7 mouse cellular contexts compared by ENCODE assay signal in genomic region chr3:130730189-130730653, GRCm38 (mm10). TPM values are rescaled to one million over a fixed set of nuclear protein-coding genes. Genes with fewer than 3 reads are reported as not detected.
DNase-seq lines count a peak whose midpoint lies in the region; ATAC-seq lines count a peak whose summit lies in the region.

Gene Rpl34 (minus strand): TSS chr3:130730398.

- no peaks in the 10 kb centered on the region for H3K27me3 ChIP-seq in intestine, embryonic 16.5 days (replicated peaks; ENCODE audit: control insufficient read depth, insufficient read depth, low read length)
- no peaks in the 10 kb centered on the region for H3K27me3 ChIP-seq in midbrain, embryonic 11.5 days (ENCODE audit: control insufficient read depth, insufficient read depth, low read length)

- peaks cover 16% of the 10 kb centered on the region for H3K36me3 ChIP-seq in intestine, embryonic 16.5 days (ENCODE audit: control insufficient read depth, insufficient read depth, low read length)
- peaks cover 20% of the 10 kb centered on the region for H3K36me3 ChIP-seq in midbrain, embryonic 11.5 days (ENCODE audit: control insufficient read depth, insufficient read depth, low read length)

- WGBS in intestine, embryonic 16.5 days: under 1% methylated on average over 45 of the region's 45 CpGs
- WGBS in midbrain, embryonic 11.5 days: under 1% methylated on average over 45 of the region's 45 CpGs

- intact Hi-C loops in left cerebral cortex, postnatal 36 days (cut with DNase I): no loop called here

- H3K4me3 ChIP-seq in intestine, embryonic 16.5 days (ENCODE audit: low read length): peak within 1 kb of the TSS; percentile 83
- peak within 1 kb of the TSS; percentile 96 for H3K4me3 ChIP-seq in midbrain, embryonic 11.5 days (ENCODE audit: low read depth, low read length)

- peak within 1 kb of the TSS; percentile 93 for H3K9ac ChIP-seq in intestine, embryonic 16.5 days (ENCODE audit: low read depth, low read length)
- peak within 1 kb of the TSS; percentile 96 for H3K9ac ChIP-seq in midbrain, embryonic 11.5 days (ENCODE audit: low read length)

- ATAC-seq in intestine, embryonic 16.5 days: peak; percentile 99
- ATAC-seq in midbrain, embryonic 11.5 days (ENCODE audit: low FRiP score): peak; percentile 99

- peaks cover 14% of the 10 kb centered on the region for H3K4me1 ChIP-seq in intestine, embryonic 16.5 days (ENCODE audit: control insufficient read depth, insufficient read depth, low read length)
- peaks cover 14% of the 10 kb centered on the region; the same call in 1 of the 2 replicates for H3K4me1 ChIP-seq in midbrain, embryonic 11.5 days (ENCODE audit: control insufficient read depth, insufficient read depth, low read length)

- H3K27ac ChIP-seq in intestine, embryonic 16.5 days (ENCODE audit: low read length): peak within 1 kb of the TSS; percentile 80
- peak within 1 kb of the TSS; percentile 74 for H3K27ac ChIP-seq in midbrain, embryonic 11.5 days (ENCODE audit: low read depth, low read length)

- peak; percentile 93 for DNase-seq in adrenal gland, adult 8-10 months
- DNase-seq in embryo, embryonic 9.5 days (ENCODE audit: extremely low spot score): peak; percentile 93
- DNase-seq in gastrocnemius, postnatal 4 days (ENCODE audit: low spot score in 2 of 2): peak; percentile 82 to 91
- DNase-seq in left cerebral cortex, postnatal 36 days (ENCODE audit: low spot score in 2 of 2): peak; percentile 94
- peak; percentile 99 for DNase-seq in midbrain, embryonic 11.5 days (ENCODE audit: low spot score, missing footprints)
- DNase-seq in skeletal muscle tissue, adult 2 months (ENCODE audit: low read depth, low spot score): peak; percentile 95

- peak within 1 kb of the TSS; percentile 67 for H3K4me2 ChIP-seq in intestine, embryonic 16.5 days (ENCODE audit: low read depth, low read length)
- H3K4me2 ChIP-seq in midbrain, embryonic 11.5 days: peak within 1 kb of the TSS; percentile 86

- no peaks in the 10 kb centered on the region for H3K9me3 ChIP-seq in intestine, embryonic 16.5 days (ENCODE audit: control insufficient read depth, low read length)
- no peaks in the 10 kb centered on the region for H3K9me3 ChIP-seq in midbrain, embryonic 11.5 days (ENCODE audit: control insufficient read depth, low read length)

RNA-seq across cellular contexts. Expression of gene Rpl34, which starts in this region (rescaled TPM):
- total RNA-seq in adrenal gland, adult 8-10 months (2022): 100 to 1,000 TPM; 681 to 726 (median 704) TPM
- 100 to 1,000 TPM; 708 to 806 TPM for total RNA-seq in gastrocnemius, postnatal 4 days (2021)
- 753 and 810 TPM in 2 replicates for polyA plus RNA-seq in intestine, embryonic 16.5 days (2015; fragmentation: Nextera tagmentation; extraction: Ambion mirVana)
- total RNA-seq in left cerebral cortex, postnatal 36 days (2021): 100 to 1,000 TPM; 305 to 329 TPM
- 646 and 740 TPM in 2 replicates for polyA plus RNA-seq in midbrain, embryonic 11.5 days (2014; fragmentation: Nextera tagmentation; extraction: Ambion mirVana)

Comparison
In these comparisons a context has a peak if more than half of its experiments do, and no peak if none do; other contexts are left out.
1. Peak in every context shown above with its lines: DNase-seq, ATAC-seq, H3K4me3 ChIP-seq and H3K27ac ChIP-seq.